8 mouse cellular contexts compared by ENCODE assay signal in the genomic region with DNA sequence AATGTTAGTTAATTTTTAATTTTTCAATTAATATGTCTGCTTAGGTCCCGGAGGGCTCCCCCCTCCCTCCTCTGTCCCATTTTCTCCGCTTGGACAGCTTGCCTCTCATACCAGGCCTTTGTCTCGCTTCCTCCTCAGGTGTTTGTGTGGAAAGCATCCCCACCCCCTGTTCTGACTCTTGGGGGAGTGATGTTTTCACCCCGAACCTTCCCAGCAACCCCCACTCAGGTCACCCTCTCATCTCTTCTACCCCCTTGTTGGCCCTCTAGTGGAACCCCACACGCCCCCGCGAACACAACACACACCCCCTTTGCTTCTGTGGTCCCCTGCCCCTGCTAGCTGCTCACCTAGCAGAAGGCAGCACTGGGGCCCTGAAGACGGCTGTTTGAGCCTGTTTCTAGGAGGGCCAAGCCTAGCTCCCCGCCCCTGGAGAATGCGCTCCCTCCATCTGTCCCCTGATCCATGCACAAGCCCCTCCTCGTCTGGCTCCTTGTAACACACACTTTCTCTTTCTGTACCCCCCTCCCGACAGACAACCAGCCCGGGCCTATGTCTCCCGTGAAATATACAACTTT. TPM values are rescaled to one million over a fixed set of nuclear protein-coding genes. Genes with fewer than 3 reads are reported as not detected.
DNase-seq lines count a peak whose midpoint lies in the region; TF ChIP-seq lines count a peak whose summit lies in the region.

No protein-coding gene starts in this region.

- peaks cover 35% of the 10 kb centered on the region for H3K4me1 ChIP-seq in heart, embryonic 10.5 days
- H3K4me1 ChIP-seq in hindbrain, embryonic 10.5 days (replicated peaks), result peaks cover 38% of the 10 kb centered on the region

- WGBS in heart, embryonic 10.5 days, result 38% methylated on average over 14 of the region's 14 CpGs
- WGBS in hindbrain, embryonic 10.5 days, result 27% methylated on average over 14 of the region's 14 CpGs

- no peak for TF ChIP-seq CTCF in layer of hippocampus, adult 2 months (conservative IDR thresholded peaks at IDR 0.05)

- 0 out of 2 replicates have a peak, but pooled peaks cover 3% of the 10 kb centered on the region for H3K36me3 ChIP-seq in heart, embryonic 10.5 days
- peaks cover 30% of the 10 kb centered on the region for H3K36me3 ChIP-seq in hindbrain, embryonic 10.5 days
- no peaks in the 10 kb centered on the region for H3K36me3 ChIP-seq in splenic B cell, adult 2 months (ENCODE audit: control insufficient read depth, insufficient read depth, low read length, poor library complexity, severe bottlenecking)

- H3K27me3 ChIP-seq in heart, embryonic 10.5 days (ENCODE audit: insufficient read depth, poor library complexity, severe bottlenecking), result peaks cover 11% of the 10 kb centered on the region
- H3K27me3 ChIP-seq in hindbrain, embryonic 10.5 days (ENCODE audit: insufficient read depth, poor library complexity, severe bottlenecking), result peaks cover 14% of the 10 kb centered on the region
- H3K27me3 ChIP-seq in splenic B cell, adult 2 months (ENCODE audit: control insufficient read depth, insufficient read depth, low read length, poor library complexity, severe bottlenecking), result no peaks in the 10 kb centered on the region

- H3K27ac ChIP-seq in heart, embryonic 10.5 days, result peak overlapping the region; percentile 94
- H3K27ac ChIP-seq in hindbrain, embryonic 10.5 days, result peak overlapping the region; percentile 98
- H3K27ac ChIP-seq in layer of hippocampus, adult 2 months, result peak overlapping the region; percentile 94

- no peaks in the 10 kb centered on the region for H3K9me3 ChIP-seq in heart, embryonic 10.5 days
- no peaks in the 10 kb centered on the region; the same call in 1 of the 2 replicates for H3K9me3 ChIP-seq in hindbrain, embryonic 10.5 days

- DNase-seq in heart, embryonic 10.5 days (ENCODE audit: low spot score), result no peak
- DNase-seq in heart, postnatal 4 days, result no peak
- DNase-seq in cerebellum, postnatal 25 days, result peak; percentile 54 to 63
- DNase-seq in hindbrain, embryonic 10.5 days (ENCODE audit: low spot score), result peak; percentile 38
- DNase-seq in layer of hippocampus, adult 2 months (ENCODE audit: low spot score in 2 of 2), result peak; percentile 51 to 56
- DNase-seq in lung, postnatal 14 days, result peak; percentile 13
- peak; percentile 10 for DNase-seq in splenic B cell, adult 2 months (ENCODE audit: low read depth, low spot score)
- no peak for DNase-seq in adrenal gland, postnatal 10 days

- peak overlapping the region; percentile 94 for H3K4me3 ChIP-seq in heart, embryonic 10.5 days
- peak overlapping the region; percentile 99 for H3K4me3 ChIP-seq in hindbrain, embryonic 10.5 days
- H3K4me3 ChIP-seq in layer of hippocampus, adult 2 months, result peak overlapping the region; percentile 81

RNA-seq across cellular contexts. Expression of a gene that starts 1.0 kb away (rescaled TPM):
- polyA plus RNA-seq in heart, embryonic 10.5 days (2016; fragmentation: Nextera tagmentation; extraction: Ambion mirVana), result 2.4 and 7.1 TPM in 2 replicates
- 1 to 10 TPM; 2.8 to 2.9 TPM for total RNA-seq in heart, postnatal 4 days (2021)
- 8.6 and 19.2 TPM in 2 replicates for polyA plus RNA-seq in hindbrain, embryonic 10.5 days (2016; fragmentation: Nextera tagmentation; extraction: Ambion mirVana)
- 10 to 100 TPM; 29.4 to 30.3 TPM for total RNA-seq in layer of hippocampus, adult 2 months (2021)
- 1 to 10 TPM; 3.8 to 4.5 TPM for total RNA-seq in adrenal gland, postnatal 10 days (2021)

RNA-seq across cellular contexts. Expression of a gene that starts 12.3 kb away (rescaled TPM):
- 99.4 and 134 TPM in 2 replicates for polyA plus RNA-seq in heart, embryonic 10.5 days (2016; fragmentation: Nextera tagmentation; extraction: Ambion mirVana)
- total RNA-seq in heart, postnatal 4 days (2021), result 10 to 100 TPM; 28.5 to 37.0 TPM
- polyA plus RNA-seq in hindbrain, embryonic 10.5 days (2016; fragmentation: Nextera tagmentation; extraction: Ambion mirVana), result 155 and 160 TPM in 2 replicates
- total RNA-seq in layer of hippocampus, adult 2 months (2021), result 10 to 100 TPM; 49.9 to 53.4 TPM
- total RNA-seq in adrenal gland, postnatal 10 days (2021), result 10 to 100 TPM; 41.3 to 44.6 TPM

RNA-seq across cellular contexts. Expression of a gene that starts 12.7 kb away (rescaled TPM):
- 1.00 and 3.0 TPM in 2 replicates for polyA plus RNA-seq in heart, embryonic 10.5 days (2016; fragmentation: Nextera tagmentation; extraction: Ambion mirVana)
- 1 to 10 TPM; 8.4 to 9.6 TPM for total RNA-seq in heart, postnatal 4 days (2021)
- 1.7 and 2.8 TPM in 2 replicates for polyA plus RNA-seq in hindbrain, embryonic 10.5 days (2016; fragmentation: Nextera tagmentation; extraction: Ambion mirVana)
- total RNA-seq in layer of hippocampus, adult 2 months (2021), result 1 to 10 TPM; 6.2 to 6.7 TPM
- total RNA-seq in adrenal gland, postnatal 10 days (2021), result 10 to 100 TPM; 59.1 to 71.7 TPM

RNA-seq across cellular contexts. Expression of a gene that starts 13.0 kb away (rescaled TPM):
- polyA plus RNA-seq in heart, embryonic 10.5 days (2016; fragmentation: Nextera tagmentation; extraction: Ambion mirVana), result 24.5 and 27.6 TPM in 2 replicates
- total RNA-seq in heart, postnatal 4 days (2021), result 10 to 100 TPM; 24.8 to 26.6 TPM
- polyA plus RNA-seq in hindbrain, embryonic 10.5 days (2016; fragmentation: Nextera tagmentation; extraction: Ambion mirVana), result 24.5 and 30.4 TPM in 2 replicates
- 10 to 100 TPM; 39.1 to 43.1 TPM for total RNA-seq in layer of hippocampus, adult 2 months (2021)
- total RNA-seq in adrenal gland, postnatal 10 days (2021), result 10 to 100 TPM; 23.7 to 24.5 TPM

RNA-seq across cellular contexts. Expression of a gene that starts 53.7 kb away (rescaled TPM):
- polyA plus RNA-seq in heart, embryonic 10.5 days (2016; fragmentation: Nextera tagmentation; extraction: Ambion mirVana), result 8.5 and 8.6 TPM in 2 replicates
- total RNA-seq in heart, postnatal 4 days (2021), result 1 to 10 TPM; 5.6 to 6.0 TPM
- polyA plus RNA-seq in hindbrain, embryonic 10.5 days (2016; fragmentation: Nextera tagmentation; extraction: Ambion mirVana), result 17.0 and 20.5 TPM in 2 replicates
- 10 to 100 TPM; 92.3 to 97.6 TPM for total RNA-seq in layer of hippocampus, adult 2 months (2021)
- 1 to 10 TPM; 6.8 to 9.5 TPM for total RNA-seq in adrenal gland, postnatal 10 days (2021)

Comparison
In these comparisons a context has a peak if more than half of its experiments do, and no peak if none do; other contexts are left out.
1. DNase-seq: peak in cerebellum, postnatal 25 days (2 of 2), hindbrain, embryonic 10.5 days (single experiment), layer of hippocampus, adult 2 months (2 of 2), lung, postnatal 14 days (single experiment) and splenic B cell, adult 2 months (single experiment); none in heart, embryonic 10.5 days (single experiment), heart, postnatal 4 days (single experiment) and adrenal gland, postnatal 10 days (single experiment).
2. RNA of a gene that starts 1.0 kb away (total RNA-seq): 29.4 to 30.3 TPM in layer of hippocampus, adult 2 months; 3.8 to 4.5 TPM in adrenal gland, postnatal 10 days and 2.8 to 2.9 TPM in heart, postnatal 4 days; every median in the first group is over 4 times any median in the second.
3. RNA of a gene that starts 12.7 kb away (total RNA-seq): 59.1 to 71.7 TPM in adrenal gland, postnatal 10 days; 8.4 to 9.6 TPM in heart, postnatal 4 days and 6.2 to 6.7 TPM in layer of hippocampus, adult 2 months; every median in the first group is over 4 times any median in the second.
4. Peak in every context shown above with its lines, with median percentiles within 50 percentile points of each other: H3K27ac ChIP-seq and H3K4me3 ChIP-seq.